Mouse (Mus musculus) cerebellum, adult 2 months (tissue): ENCODE results near the gene Blm.

Source experiments
- CTCF ChIP-seq: fragments of 200-500 bp; IDR thresholded peaks from 2 replicates; pipeline ENCODE4 v1.5.1; 2011; ENCODE audit warnings: low read depth, mild to moderate bottlenecking, control low read depth, low read length, moderate library complexity, borderline replicate concordance; ENCODE audit not compliant: insufficient read depth
- POLR2A ChIP-seq: fragments of 200-500 bp; IDR thresholded peaks from 2 replicates; pipeline ENCODE4 v1.6.1; 2011; ENCODE audit warnings: low read length, control low read depth, borderline replicate concordance; ENCODE audit not compliant: insufficient read depth

GRCm38 (mm10) chr7:80496656-80497055, 38.3 kb downstream of the Blm start:
- TF ChIP-seq CTCF (no peak), POLR2A (no peak)
